Mouse (Mus musculus): ENCODE data around the gene Reck.

Reck gene

DNA sequence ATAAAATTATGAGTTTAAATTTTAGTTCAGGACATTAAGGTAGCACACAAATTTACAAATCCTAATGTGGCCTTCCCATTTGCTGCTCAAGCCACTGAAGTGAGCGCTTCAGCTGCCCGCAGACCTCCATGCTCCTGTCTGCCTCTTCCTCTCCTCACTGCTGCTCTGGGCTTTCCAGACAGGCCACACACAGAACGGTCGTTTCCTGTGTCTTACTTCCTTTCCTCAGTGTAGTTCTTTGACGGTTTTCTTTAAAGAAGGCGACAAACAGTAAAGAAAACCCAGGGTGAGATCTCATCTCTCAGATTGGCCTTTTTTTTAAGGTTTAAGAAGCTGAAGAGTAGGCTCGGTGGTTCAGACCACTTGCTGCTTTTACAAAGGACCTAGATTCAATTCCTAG is 28.4 kb downstream of the Reck start:
- DNase-seq (ENCODE audit: low read depth, low spot score): no peak

DNA sequence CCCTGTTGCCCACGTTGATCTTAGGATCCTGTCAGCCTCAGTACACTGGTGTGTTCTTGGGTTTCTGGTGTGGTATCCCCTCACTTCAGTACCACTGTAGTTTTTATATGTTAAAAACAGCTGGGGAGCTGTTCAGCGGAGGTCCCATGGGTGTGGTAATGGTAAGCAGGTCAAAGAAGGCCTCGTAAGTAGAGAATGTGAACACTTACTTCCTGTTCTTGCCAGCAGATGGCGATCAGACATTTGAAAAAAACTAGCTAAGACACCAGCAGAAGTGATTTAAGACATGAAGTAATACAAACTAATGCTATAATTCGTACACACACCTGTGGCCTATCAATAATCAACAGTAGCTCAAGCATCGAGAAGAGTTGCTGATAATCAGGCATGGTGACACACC is 31.1 kb downstream of the Reck start:
- DNase-seq (ENCODE audit: low read depth, low spot score): peak; percentile 84

DNA sequence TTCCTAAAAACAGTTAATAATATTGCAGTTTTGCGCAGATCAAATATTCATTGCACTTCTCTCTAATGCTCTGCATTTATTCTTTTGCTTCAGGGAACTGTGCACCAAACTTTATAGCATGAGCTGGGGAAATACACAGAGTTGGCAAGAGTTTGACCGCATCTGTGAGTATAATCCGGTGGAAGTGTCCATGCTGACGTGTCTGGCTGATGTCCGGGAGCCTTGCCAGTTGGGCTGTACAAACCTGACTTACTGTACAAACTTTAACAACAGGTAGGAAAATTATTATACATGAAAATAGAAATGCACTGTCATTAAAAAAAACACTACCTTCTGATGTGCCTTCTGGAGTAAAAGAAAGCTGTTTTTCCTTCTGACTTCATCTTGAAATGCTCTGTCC is 42.9 kb downstream of the Reck start:
- no peak for DNase-seq (ENCODE audit: low read depth, low spot score)

DNA sequence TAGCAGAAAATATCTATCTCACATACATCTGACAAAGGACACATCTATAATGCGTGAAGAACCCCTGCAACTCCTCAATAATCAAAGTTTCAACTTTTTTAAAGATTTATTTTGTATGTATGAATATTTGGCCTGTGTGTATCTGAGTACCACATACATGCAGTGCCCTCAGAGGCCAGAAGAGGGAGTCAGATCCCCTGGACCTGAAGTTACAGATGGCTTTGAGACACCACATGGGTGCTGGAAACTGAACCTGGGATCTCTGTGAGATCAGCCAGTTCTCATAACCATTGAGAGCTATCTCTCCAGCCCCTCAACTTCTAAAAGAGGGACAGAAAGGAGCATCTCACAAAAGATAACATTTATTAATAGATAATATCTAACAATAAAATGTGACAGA is 45.3 kb downstream of the Reck start:
- no peak for DNase-seq (ENCODE audit: low read depth, low spot score)

DNA sequence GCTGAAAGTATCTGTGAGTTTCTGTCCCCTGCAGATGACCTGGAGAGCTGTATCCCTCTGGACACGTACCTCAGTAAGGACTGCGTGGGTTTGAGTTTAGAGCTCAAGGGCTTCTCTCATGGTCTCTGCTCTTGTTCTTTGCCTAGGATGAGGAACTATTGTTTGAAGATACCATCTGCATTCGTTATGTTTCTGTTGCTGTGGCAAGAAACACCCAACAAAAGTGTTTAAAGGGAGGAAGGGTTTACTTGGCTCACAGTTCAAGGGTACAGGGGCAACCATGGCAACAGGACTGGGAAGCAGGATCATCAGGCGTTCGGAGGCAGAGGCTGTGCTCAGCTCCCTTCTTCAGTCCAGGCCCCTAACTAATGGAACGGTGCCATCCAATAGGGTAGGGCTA is 49.8 kb downstream of the Reck start:
- no peak for DNase-seq (ENCODE audit: low read depth, low spot score)

DNA sequence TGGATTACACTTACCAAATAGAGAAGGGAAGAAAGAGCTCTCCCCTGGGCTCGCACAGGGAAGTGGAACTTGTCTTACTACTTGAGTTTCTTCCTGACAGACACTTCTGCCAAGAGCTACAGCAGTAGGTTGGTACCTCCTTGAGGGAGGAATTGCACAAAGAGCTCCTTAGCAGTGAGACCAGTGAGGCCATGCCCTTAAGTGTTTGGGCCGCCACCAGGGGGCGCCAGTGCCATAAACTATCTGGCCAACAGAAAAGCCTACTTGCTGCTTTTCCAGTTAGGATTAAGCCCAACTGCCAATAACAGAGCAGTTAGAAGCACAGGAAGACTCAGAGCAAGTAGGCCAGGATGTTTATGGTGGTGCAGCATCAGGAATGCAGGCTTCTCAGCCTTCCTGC is 50.4 kb downstream of the Reck start:
- DNase-seq (ENCODE audit: low read depth, low spot score): peak; percentile 93

DNA sequence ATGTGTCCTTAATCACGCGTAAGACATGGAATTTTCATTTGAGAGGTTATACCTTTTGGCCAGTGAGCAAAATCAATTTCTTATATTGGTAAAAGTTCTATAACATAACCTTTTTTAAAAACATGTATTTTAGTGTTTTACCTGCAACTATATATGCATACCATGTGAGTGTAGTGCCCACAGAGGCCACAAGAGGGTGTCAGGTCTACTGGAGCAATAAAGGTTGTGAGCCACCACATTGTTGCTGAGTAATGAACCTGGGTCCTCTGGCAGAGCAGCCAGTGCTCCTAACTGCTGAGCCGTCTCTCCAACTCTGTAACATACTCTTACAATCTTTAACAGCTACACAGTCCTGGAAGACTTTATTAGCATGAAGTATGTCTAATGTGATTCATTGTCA is 52.5 kb downstream of the Reck start:
- peak; percentile 38 for DNase-seq (ENCODE audit: low read depth, low spot score)

DNA sequence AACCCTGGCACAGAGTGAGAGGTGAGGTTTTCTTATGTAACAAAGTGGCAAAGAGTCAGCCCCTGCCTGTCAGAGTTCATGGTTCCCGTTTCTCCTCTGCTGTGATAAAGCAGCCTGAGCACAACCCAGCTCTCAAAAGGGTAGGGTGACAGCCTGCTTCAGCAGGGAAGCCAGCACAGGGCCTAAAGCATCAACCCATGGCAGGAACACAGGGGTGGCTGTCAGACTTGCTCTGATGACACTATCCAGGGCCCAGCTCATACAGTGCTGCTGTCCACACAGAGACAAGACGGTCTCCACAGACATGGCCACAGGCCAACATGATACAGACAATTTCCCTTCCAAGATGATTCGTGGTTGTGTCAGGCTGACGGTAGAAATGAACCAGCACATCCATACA is 56.5 kb downstream of the Reck start:
- peak; percentile 66 for DNase-seq (ENCODE audit: low read depth, low spot score)

DNA sequence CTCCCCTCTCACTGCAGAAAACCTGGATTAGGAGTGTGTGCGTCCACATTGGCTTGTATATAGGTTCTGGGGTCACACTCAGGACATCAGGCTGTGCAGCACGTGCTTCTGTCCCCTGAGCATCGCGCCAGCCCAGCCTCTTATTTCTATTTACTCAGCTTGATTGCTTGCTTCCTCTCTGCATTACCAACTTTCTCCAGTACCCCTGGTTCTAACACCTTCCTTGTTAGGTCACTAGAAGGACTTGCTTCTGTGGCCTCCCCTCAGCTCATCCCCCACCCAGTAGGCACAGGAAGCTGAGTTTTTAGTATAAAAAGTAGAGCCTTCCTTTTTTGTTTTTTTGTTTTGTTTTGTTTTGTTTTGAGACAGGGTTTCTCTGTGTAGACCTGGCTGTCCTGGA is 60.9 kb downstream of the Reck start:
- no peak for DNase-seq (ENCODE audit: low read depth, low spot score)

DNA sequence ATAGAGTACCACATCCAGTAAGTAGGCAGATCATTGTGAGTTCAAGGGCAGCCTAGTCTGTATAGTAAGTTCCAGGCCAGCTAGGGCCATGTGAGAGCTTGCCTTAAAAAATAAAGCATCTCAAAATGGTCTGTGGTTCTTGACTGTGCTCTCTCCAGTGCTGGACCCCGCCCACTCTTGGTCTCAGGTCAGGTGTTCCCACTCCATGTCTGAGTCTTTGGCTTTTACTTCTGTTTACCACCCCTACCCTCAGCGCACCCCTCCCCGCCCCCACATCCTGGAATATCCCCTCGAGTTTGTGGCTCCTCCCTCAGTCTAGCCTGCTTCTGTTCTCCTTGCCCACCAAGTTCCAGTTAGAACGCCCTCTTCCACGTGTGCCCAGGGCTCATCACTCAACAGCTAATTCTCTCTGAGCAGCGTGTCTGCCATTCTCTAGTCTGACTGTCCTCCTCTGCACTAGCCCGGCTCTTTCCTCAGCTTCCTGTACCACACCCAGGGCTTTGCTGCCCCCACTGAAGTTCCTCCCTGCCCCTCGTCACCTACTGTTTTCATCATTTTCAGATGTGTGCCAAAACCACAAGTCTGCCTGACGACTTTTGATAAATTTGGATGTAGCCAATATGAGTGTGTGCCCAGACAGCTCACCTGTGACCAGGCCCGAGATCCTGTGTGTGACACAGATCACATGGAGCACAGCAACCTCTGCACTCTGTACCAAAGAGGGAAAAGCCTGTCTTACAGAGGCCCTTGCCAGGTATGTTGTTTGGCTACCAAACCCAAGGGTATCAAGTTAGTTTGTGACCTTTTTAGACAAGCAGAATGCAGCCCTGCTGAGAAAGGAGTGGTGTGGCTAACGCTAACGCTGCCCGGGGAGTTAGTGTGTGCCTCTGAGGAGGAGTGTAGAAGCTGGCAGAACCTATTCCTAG is 61.7 kb downstream of the Reck start:
- no peak for DNase-seq (ENCODE audit: low read depth, low spot score)

DNA sequence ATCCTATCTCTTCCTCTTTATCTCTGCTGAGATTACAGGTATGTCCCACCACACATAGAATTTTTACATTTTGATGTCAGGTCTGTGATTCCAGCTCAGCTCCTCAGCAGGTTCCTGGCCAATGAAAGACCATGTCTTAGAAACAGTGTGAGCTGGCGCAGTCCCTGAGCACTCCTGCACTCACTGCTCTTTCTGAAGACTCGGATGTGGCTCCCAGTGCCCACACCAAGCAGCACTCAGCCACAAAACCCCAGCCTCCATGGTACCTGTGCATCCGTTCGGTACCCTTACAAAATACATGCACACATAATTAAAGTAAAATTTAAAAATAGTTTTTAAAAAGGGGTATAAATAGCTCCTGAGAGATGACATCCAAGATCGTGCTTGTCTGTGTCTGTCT is 66.0 kb downstream of the Reck start:
- DNase-seq (ENCODE audit: low read depth, low spot score): no peak

DNA sequence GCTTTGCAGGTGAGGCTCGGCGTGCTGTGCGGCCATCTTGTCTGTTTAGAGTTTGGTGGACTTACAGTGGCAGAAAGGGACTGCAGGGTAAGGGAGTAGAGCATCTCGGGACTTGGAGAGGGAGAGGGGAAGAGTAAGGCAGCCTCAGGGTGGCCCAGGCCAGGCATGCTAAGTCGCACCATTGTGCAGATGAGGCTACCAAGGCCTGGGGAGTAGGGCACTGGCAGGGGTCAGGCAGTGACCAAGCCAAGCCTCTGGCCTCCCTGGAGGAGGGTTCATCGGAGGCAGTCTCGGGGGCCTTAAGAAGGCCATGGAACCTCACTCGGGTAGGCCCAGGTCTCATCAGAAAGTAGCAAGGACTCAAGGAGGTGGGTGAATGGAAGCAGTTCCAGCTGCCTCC is 67.1 kb downstream of the Reck start:
- DNase-seq (ENCODE audit: low read depth, low spot score): no peak

DNA sequence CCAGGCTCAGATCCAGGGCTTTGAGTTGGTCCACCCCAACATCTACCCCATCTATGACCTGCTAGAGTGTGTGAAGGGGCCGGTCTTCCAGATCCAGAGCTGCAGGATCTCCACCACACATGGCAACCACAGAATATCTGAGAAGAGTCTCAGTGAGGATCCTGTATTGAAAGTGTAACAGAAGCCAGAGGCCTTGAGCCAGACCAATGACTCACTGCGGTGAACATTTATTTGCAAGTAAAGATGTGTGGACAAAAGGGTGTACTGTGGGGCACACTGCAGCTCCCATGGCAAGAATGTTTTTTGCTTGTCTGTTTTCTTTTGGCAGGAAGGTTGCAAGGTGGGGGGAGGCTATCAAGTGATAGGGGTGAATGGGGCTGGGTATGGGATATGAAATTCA is 72.2 kb downstream of the Reck start:
- DNase-seq (ENCODE audit: low read depth, low spot score): peak; percentile 64

DNA sequence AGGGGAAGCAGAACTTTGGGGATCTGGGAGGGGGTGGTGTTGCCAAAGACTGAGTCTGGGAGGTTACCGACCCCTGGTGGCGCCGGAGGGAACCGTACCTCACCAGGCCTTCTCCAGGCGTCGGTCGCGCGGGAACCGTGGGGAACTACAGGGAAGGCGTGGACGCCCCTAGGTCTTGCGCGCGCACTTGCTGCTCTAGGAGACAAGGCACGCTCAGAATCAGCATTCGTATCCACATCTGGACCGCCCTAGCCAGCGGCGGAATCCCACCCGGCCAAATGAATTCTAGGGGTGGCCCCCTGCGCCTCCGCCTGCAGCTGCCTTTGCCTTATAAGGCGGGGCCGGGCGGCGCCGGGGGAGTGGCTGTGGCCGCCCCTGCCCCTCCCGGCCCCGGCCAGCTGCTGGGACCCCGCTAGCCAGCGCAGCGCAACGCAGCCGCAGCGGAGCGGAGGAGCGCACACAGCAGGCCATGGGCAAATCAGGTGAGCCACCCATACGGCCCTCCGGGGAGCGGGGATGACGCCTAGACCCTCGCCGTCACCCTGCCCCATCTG is 82.0 kb downstream of the Reck start, which contains the start of gene Glipr2:
TSS of gene Glipr2 (plus strand) at position 110 of the 554 bp plus-strand sequence.
- DNase-seq (ENCODE audit: low read depth, low spot score): peak; percentile 96

DNA sequence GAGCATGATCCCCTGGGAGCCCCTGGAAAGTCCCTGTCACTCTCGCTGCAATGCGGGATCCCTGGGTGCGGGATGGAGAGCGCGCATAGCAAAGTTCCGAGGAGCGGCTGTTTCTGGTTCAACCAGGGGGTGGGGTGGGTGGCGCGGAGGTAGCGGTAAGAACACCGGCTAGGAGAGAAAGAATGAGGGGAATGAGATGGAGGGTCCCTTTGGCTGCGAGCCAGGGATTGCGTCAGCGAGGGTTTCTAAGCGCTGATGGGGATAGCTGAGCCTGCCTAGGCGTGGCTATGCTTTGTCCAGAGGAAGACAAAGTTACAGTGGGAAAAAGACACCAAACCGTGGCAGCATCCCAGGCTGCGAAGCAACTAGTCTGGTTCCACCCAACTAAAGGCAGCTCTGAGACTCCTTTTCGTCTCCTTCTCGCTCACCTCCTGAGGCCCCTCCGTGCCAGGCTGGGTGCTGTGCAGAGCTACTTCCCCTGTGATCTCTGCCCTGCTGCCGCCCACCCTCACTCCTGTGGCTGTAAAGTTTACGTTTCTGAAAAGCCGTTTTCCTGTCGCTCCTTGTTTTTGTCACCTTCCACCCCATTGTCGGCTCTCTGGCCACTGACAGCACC is 82.6 kb downstream of the Reck start:
- peak; percentile 78 for DNase-seq (ENCODE audit: low read depth, low spot score)

DNA sequence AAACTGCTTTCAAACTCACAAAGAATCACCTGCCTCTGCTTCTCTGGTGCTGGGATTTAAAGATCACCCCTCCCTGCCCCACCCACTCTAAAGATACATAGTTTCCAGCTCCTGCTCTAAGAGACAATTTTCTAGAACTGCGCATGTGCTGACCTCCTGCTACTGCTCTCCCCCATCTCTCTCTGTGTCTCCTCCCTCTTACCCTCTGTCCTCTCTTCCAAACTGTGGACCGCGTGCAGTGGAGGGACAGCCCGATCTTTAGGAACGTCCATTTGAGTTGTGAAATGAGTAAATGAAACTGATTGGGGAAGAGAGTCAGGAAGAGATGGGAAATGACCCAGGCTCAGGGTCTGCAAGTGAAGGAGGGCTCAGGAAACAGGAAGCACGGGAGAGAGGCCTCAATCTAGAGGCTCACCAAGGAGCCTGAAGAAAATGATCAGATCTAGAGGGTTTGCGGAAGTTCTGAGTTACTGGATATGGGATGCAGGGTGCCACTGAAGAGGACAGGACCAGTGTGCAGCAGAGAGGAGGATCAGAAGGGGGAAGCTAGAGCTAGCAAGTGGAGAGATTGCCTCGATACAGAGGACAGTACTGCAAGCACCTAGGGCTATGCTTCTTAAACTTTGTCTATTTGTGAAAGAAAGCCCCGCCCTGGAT is 84.3 kb downstream of the Reck start:
- DNase-seq (ENCODE audit: low read depth, low spot score): no peak

DNA sequence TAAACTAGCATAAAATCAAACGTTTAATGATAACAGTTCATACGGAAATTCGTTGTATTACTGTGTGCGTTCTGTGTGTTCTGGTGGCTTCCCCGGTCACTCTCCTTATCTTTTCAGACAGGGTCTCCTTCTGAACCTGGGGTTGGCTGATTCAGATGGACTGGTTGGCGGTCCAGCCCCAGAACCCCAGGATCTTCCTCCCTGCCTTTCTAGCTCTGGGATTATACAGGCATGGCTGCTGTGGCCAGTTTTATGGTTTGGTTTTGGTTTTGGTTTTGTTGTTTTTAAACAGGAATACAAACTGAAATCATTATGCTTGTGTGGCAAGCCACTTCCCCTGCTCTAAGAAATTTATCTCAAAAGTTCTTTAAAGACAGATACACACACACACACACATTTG is 84.9 kb downstream of the Reck start:
- no peak for DNase-seq (ENCODE audit: low read depth, low spot score)

DNA sequence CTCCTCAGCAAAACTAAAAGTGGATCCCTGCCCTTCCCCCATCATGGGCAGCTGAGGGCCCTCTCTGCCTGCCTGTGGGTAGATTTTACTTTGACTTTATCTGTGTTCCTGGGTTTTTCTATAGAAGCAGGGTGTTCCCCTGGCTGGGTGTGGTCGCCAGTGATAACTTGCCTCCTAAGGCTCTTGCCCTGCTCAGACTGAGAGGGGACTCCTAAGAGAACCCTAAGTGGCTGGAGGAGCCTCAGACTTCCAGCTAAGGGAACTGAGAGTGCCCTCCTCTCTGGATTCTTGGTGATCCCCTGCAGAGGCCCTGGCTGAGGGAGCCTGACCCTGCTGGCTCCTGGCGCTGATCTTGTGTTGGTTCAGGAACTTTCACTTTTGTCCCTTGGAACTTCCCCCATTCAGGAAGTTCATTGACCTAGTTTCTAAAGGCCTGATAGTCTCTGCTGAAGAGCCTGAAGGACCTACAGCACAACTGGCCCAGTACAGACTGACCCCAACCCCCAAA is 89.0 kb downstream of the Reck start:
- no peak for DNase-seq (ENCODE audit: low read depth, low spot score)

DNA sequence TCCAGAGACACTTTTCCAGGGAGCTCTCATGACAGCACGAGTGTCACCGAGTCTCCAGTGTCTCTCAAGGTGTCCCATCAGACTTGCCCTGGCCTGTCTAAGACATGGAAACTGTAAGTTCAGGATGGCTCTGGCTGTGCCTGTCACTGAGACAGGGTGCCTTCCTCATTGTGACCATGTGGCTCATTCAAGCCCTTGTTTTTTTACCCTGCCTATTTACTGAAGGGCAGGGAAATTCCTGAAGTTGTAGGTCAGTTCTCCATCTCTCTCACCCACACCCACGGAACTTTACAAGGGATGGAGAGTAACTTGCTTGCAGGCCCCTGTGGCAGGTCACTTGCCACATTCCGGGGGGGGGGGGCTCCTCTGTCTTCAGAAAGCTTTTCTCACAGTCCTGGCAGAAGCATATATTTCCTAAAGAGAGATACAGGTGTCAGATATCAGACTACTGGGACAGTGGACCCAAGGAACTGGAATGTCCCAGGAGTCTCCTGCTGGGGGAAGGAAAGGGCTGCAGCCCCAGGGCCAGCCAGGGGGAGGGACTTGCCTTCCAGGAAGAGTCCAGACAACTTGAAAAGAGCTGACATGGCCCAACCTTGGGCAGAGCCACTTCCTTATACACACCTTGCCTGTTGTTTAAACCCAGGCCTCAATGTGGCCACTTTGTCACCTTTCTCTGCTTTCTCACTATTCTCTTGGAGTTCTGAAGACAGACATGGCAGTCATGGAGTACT is 89.8 kb downstream of the Reck start:
- DNase-seq (ENCODE audit: low read depth, low spot score): peak; percentile 71

DNA sequence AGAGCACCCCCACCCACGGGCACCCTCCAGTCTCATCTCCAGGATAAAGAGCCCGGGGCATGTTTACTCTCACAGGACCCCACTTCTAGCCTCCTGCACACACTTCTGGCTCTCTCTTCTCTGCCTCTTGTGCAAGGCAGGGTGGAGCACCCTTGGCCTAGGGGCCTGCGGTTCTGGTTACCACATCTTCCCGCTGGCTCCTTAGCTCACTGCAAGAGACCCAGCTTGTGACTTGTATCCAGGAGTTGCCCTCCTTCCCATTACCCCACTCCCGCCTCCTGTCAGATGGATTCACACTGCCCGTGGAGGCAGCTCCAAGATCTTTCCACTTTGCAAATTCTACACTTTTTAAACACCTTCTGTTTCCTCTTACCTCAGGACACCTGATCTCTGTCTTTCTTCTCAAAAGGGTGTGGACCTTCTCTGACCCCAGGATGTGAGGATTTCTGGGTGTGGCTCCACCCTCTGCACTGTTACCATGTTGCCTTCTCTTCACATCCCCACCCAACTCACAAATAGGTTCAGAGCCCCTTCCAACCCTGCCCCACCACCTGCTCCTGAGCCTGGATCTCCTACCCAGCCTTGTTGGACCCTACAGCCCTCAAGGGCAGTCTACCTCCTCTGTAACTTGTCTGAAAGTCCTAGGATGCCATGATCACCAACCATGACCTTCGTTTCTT is 90.7 kb downstream of the Reck start:
- no peak for DNase-seq (ENCODE audit: low read depth, low spot score)

DNA sequence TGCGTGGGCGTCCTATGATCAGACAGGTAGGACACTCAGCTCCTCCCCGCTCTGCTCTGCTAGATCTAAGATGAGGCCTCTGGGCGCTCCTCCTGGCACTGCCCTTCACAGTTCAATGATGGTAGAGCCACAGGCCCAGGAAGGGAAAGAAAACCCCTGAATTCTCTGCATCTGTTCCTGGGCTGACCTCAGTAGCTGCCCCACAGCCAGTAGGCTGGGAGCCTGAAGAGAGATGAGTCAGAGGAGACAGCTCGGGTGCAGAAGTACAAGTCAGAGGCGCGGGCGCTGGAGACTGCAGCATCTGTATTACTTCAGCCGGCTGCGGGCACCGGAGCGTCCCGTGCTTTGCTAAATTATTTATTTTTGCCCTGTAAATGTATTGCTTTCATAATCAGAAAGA is 93.3 kb downstream of the Reck start:
- DNase-seq (ENCODE audit: low read depth, low spot score): peak; percentile 92
